In genomic region chr11:100994233-100994632, GRCm38 (mm10) we compare ENCODE assay signal across 22 mouse cellular contexts. TPM values are rescaled to one million over a fixed set of nuclear protein-coding genes. Genes with fewer than 3 reads are reported as not detected.
"Had no signal": no experiment of that assay in that cellular context is flagged by ENCODE, and none has a peak within 500 bp of the region (broad histone marks: within the 10 kb centered on the region; RNA-seq: fewer than 3 reads in every experiment).

No protein-coding gene starts in this region.

- DNase-seq: kidney, adult 11 months; kidney, adult 9 months; kidney, postnatal 25 days; layer of hippocampus, adult 9-11 months; lung, adult 18-20 months; retina, postnatal 1 day; right cerebral cortex, postnatal 25 days; spleen, adult 18-20 months; thymus, adult 18-20 months; thymus, postnatal 36 days had no signal

- H3K4me1 ChIP-seq: lung, embryonic 15.5 days; midbrain, embryonic 10.5 days; midbrain, embryonic 13.5 days; neural tube, embryonic 13.5 days; stomach, embryonic 15.5 days had no signal

- H3K9ac ChIP-seq: liver, embryonic 14.5 days; lung, embryonic 15.5 days; midbrain, embryonic 13.5 days; neural tube, embryonic 13.5 days; stomach, embryonic 15.5 days had no signal

- H3K4me2 ChIP-seq: lung, embryonic 15.5 days; midbrain, embryonic 13.5 days; neural tube, embryonic 13.5 days; stomach, embryonic 15.5 days had no signal

- H3K4me3 ChIP-seq: layer of hippocampus, adult 2 months; lung, embryonic 15.5 days; megakaryocyte, embryonic 14.5 days; midbrain, embryonic 10.5 days; midbrain, embryonic 13.5 days; myocyte; neural tube, embryonic 13.5 days; stomach, embryonic 15.5 days had no signal

- H3K9me3 ChIP-seq: lung, embryonic 15.5 days; megakaryocyte, embryonic 14.5 days; midbrain, embryonic 10.5 days; midbrain, embryonic 13.5 days; neural tube, embryonic 13.5 days; stomach, embryonic 15.5 days had no signal

- H3K27ac ChIP-seq: kidney, postnatal 0 days; layer of hippocampus, adult 2 months; liver, embryonic 14.5 days; lung, embryonic 15.5 days; midbrain, embryonic 10.5 days; midbrain, embryonic 13.5 days; neural tube, embryonic 13.5 days; stomach, embryonic 15.5 days had no signal

- ATAC-seq: midbrain, embryonic 13.5 days; midbrain, embryonic 16.5 days had no signal

- H3K36me3 ChIP-seq: lung, embryonic 15.5 days; midbrain, embryonic 10.5 days; midbrain, embryonic 13.5 days; neural tube, embryonic 13.5 days; stomach, embryonic 15.5 days had no signal

- H3K27me3 ChIP-seq: lung, embryonic 15.5 days; midbrain, embryonic 13.5 days; neural tube, embryonic 13.5 days; stomach, embryonic 15.5 days had no signal

RNA-seq across cellular contexts. Expression of gene Cavin1, which starts 23.5 kb away (rescaled TPM):
- total RNA-seq: monocyte, adult 5-6 weeks had no signal
